Mouse (Mus musculus) gastrocnemius, adult 2 months (tissue): ENCODE data around the gene Lrrk1. TPM values are rescaled to one million over a fixed set of nuclear protein-coding genes. Genes with fewer than 3 reads are reported as not detected.

Source experiments
- DNase-seq: peaks from one replicate; pipeline ENCODE4 v3.0.0; 2022
- H3K27ac ChIP-seq: fragments of 200-600 bp; 2 replicates; pipeline ENCODE4 v1.8.1; 2022; ENCODE audit warnings: mild to moderate bottlenecking
- H3K4me3 ChIP-seq: fragments of 200-600 bp; 2 replicates; pipeline ENCODE4 v1.8.1; 2022; ENCODE audit warnings: mild to moderate bottlenecking, moderate library complexity
- CTCF ChIP-seq: fragments of 200-600 bp; IDR thresholded peaks from 2 replicates; pipeline ENCODE4 v1.8.1; 2022; ENCODE audit warnings: antibody characterized with exemption, mild to moderate bottlenecking, moderate library complexity
- intact Hi-C: fragments of 180-260 bp; cut with DNase I; formaldehyde crosslinking; loops from one replicate; pipeline ENCODE4 v1.15.1; 2025
- total RNA-seq, 2 experiments: library from RNA; stranded (reverse); gene quantifications; 2 replicates each; pipeline ENCODE4 v1.2.3; 2021

Lrrk1 gene
- total RNA-seq, 2 experiments from 2014 or later: 3.0 to 6.4 TPM

DNA sequence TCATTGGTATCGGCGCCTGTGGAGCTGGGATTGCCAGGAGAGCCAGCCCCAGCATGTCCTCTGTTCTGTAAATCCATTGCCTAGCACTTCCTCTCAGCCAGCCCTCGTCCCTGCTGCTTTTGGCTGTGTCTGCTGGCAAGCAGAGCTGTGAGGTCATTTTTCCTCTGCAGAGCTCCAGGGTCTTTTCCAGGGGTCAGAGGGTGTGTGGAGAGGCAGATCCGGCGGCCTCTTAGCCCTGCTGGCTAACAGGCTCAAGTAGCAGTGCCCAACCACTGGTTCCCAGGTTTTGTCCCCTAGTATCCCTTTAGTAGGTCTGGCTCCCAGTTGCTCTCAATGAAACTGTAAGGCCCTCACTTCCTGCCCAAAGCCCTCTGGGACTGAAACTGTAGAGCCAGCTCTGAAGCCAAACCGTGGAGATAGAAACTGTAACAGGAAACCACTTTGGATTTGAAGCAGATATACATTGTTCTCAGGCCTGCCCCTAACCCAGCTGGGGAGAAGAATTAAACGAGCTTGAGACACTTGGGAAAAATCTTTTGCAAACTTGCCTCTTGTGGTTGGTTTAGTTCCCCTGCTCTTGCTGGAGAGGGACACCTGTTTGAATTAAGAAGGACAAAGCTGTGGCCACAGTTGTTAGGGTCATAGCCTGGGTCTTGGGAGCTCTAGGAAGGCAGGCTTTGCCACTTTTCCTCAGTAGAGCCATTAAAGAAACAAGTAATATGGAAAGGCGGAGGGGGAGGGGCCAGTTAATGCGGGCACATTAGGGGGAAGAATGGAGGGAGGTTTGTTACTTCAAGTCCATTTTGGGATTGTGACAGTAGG lies 169.7 kb downstream of the Lrrk1 start:
- H3K4me3 ChIP-seq: no peak overlapping the region
- no peak for TF ChIP-seq CTCF
- peak; percentile 71 for DNase-seq
- intact Hi-C loops: no loop called here
- H3K27ac ChIP-seq: peak overlapping the region; percentile 44

DNA sequence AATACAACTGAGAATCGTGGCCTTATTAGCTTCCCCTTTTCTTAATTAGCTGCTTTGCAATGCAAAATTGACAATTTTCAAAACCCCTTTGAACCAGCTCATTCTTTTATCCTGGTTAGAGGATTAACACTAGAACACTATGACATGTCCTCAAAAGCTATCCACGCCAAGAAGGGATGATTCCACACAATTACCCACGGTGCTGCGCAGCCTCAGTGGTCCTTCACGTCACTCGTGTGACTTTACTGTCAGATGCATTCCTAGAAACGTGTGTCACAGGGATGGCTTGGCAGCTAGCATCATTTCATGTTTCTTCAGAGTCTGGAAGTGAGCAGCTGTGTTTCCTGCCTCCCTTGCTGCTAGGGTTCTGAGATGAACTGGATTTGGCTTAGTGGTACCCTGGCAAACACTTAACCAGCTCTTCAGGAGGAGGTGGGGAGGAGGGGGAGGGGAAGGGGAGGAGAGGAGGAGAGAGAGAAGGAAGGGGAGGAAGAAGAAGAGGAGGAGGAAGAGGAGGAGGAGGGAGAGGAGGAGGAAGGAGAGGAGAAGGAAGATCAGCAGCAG lies 170.5 kb downstream of the Lrrk1 start:
- peak overlapping the region; percentile 5; the same call in 1 of the 2 replicates for H3K27ac ChIP-seq
- TF ChIP-seq CTCF: no peak

DNA sequence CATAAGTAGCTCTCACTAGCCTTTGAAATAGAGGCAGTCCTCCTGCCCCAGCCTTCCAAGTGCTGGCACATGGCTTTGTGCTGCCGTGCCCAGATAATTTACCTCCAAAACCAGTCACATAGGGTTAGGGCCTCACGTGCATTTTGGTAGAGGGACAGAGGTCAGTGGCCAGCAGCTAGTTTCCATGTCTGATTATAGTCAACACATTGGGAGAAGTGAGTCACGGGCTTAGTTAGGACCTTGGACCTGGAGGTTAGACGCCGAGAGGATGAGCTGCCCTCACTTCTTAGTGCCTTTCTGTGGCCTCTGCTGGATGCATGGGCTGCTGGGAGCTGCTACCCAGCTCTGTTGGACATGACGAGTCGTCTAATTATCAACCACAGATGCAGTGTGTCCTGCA lies 171.1 kb downstream of the Lrrk1 start:
- no peak overlapping the region for H3K27ac ChIP-seq
- intact Hi-C loops: no loop called here
- no peak overlapping the region for H3K4me3 ChIP-seq
- TF ChIP-seq CTCF: no peak
- DNase-seq: no peak

More for the DNA sequence above, 170.5 kb downstream of the Lrrk1 start:
- no peak for DNase-seq
- intact Hi-C loops: no loop called here
- H3K4me3 ChIP-seq: no peak overlapping the region

DNA sequence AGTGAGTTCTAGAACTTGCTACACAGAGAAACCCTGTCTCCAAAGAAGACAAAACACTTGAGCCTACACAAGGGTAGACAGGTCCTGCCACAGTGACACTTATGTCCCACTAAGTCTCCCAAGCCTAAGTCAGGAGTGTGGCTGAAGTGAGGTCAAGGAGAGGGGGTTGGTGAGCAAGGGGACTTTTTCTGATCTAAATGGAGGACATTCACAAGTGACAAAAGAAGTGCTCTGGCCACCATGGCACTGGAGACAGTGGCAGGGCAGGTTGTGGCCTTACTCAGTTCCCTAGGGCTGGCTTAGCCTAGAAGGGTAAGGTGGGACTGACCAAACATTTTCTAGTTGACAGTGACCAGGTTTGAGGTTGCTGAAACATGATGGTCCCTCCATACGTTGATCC lies 172.2 kb downstream of the Lrrk1 start:
- Histone ChIP-seq H3K4me3 (no peak overlapping the region), H3K27ac (no peak overlapping the region)
- no peak for DNase-seq
- TF ChIP-seq CTCF: no peak
- intact Hi-C loops: no loop called here

DNA sequence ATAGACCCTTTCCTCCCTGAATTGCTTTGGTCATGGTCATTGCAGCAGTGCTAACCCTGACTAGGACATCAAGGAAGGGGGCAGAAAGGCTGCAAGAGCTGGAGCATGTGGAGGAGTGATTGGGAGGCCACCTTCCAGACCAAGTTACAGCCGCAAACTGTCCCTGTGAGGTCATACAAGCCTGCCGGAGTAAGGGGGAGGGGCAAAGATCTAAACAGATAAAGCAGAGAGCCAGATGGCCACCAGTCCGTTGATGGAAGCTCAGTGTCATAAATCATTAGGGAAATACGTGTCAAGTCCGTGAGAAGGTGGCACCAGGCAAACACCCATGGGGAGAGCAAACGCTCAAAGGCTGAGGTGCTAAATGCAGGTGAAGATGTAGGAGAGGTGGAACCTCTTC lies 173.7 kb downstream of the Lrrk1 start:
- no peak for TF ChIP-seq CTCF
- intact Hi-C loops: no loop called here
- DNase-seq: no peak
- Histone ChIP-seq H3K27ac (no peak overlapping the region), H3K4me3 (no peak overlapping the region)

DNA sequence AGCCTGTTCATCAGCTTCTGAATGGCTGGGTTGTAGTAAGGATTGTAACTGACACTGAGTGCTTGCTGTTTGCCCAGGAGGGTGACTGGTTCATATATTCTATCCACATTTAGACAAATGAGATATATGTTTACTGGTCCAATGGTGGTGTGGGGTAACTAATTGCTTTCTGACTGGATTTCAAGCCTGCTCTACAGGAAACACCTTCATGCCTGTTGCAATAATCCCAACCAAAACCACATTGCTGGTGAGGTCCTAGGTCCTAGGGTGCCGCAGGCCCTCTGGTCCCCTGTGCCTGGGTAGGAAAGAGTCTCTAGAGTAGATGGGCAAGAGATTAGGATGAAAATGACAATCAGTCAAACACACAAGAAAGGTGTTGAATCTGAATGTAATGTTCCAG lies 175.3 kb downstream of the Lrrk1 start:
- intact Hi-C loops: no loop called here
- no peak overlapping the region for H3K27ac ChIP-seq
- no peak for DNase-seq
- TF ChIP-seq CTCF: no peak
- no peak overlapping the region for H3K4me3 ChIP-seq

DNA sequence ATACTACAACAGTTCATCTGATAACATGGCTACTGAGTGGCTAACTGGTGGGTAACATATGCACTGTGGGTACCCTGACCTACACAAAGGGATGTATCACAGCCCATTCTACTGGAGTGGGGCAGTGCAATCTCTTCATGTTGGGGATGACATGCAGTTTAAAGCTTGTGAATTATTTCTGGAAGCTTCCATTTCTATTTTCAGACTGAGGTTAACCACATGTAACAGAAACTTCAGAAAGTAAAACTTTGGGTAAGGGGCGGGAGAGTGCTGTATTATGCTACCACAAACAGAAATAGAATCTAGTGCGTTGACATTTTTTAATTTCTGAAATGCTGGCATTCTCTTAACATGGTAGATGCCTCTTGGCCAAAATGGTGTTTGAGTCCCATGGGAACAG lies 178.2 kb downstream of the Lrrk1 start:
- TF ChIP-seq CTCF: no peak
- Histone ChIP-seq H3K27ac (no peak overlapping the region), H3K4me3 (no peak overlapping the region)
- no peak for DNase-seq
- intact Hi-C loops: no loop called here

DNA sequence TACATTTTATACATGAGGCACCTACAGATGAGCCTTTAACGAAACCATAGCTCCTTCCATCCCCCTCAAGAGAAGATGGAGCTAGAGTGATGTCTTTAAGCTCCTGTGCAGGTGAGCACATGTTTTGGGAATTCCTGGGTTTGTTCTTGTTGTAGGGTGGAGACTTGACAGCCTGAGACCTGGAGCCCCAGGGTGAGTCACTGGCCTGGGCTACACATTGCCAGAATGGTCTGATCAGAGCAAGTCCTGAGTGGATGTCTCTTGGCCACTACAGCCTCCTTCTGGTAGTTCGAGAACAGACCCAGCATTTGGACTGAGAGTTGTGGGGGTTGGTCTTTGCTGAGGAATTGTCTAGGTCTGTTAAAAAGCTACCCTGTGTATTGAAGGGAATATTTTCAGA lies 186.5 kb downstream of the Lrrk1 start:
- TF ChIP-seq CTCF: no peak
- intact Hi-C loops: no loop called here
- H3K4me3 ChIP-seq: no peak overlapping the region
- no peak overlapping the region for H3K27ac ChIP-seq
- no peak for DNase-seq

DNA sequence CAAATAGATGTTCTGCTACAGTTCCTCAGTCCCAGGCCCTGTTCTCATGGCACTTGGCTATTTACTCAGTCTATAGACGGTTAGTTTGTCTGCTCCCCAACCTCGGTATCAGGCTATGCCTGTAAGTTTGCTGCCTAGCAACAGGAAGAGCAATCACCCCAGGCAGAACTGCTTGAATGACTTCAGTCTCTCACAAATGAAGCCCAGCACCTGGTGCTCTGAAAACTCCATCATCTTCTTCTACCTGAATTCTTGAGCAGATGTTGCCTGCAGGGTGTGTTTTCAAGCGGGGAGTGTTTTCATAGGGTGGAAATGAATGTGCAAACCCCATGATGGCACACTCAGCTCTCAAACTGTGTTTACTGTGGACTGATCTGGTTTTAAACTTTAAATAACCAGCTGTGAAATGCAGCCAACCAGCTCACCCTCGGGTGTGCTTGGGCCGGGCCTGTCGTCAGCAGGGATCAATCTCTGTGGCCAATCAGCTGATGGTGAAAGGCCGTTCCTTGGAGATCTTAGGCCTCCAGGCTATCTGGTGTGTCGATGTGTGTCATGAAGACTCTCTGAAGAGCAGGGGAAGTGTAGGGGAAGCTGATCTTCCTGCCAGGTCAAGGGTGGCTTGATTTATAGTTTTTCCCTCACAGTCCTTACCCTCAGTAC lies 187.2 kb downstream of the Lrrk1 start:
- Histone ChIP-seq H3K27ac (no peak overlapping the region), H3K4me3 (no peak overlapping the region)
- DNase-seq: no peak
- intact Hi-C loops: no loop called here
- no peak for TF ChIP-seq CTCF

DNA sequence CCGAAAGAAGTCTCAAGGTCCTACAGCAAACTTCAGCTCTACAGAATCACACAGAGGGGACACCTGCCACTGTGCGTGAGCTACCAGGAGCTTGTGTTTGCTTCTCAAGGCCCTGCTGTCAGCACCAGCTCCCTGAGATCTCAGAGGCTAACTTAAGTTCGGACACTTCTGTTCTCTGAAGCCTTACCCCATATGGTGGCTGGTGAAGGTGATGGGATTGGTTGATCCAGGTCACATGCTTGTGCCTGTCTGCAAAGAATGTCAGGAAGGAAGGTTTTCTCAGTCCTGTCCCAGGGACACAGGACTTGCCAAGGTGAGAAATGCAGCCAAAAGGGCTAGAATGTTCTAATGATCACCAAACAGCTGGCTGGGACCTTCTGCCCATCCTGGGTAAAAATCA lies 187.8 kb downstream of the Lrrk1 start:
- no peak overlapping the region for H3K4me3 ChIP-seq
- intact Hi-C loops: no loop called here
- no peak for TF ChIP-seq CTCF
- DNase-seq: no peak
- H3K27ac ChIP-seq: no peak overlapping the region

DNA sequence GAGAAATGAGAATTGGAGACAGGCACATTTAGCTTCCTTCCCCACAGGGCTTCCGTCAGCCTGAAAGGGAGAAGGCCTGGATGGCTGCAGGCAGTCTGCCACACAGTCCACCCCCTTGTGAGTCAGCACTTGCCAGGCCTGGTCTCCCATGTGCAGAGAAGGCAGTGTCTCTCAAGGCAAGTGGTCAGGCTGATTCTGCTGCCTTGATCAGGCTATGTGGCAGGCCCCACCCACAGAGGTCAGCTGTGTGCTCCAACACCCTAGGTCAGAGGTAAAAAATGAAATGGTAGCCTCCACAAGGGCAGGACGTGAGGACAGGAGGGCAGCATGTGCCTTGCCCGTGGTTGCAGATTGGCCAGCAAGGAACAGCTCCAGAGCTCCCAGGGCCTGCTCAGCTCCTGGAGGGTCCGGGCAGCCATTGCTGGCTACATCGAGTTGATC lies 188.7 kb downstream of the Lrrk1 start:
- intact Hi-C loops: no loop called here
- peak; percentile 74 for DNase-seq
- Histone ChIP-seq H3K27ac (peak overlapping the region; percentile 51), H3K4me3 (no peak overlapping the region)
- no peak for TF ChIP-seq CTCF

DNA sequence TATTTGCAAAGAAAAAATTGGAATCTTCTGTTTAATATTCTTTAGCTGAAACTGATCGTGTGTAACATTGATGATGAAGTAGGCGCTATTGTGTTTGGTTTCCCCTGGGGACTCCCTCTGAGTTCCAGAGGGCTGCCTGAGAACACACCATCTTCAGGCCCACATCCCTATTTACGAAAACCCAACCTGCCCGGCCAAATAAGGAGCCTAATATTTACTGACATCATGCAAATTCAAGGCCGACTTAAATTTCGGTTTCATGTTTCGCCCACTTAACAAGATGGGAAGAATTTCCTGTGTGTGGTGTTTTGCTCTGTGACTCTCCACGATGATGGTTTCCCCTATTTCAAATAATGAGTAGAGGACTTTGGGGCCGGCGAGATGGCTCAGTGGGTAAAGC lies 189.7 kb downstream of the Lrrk1 start:
- Histone ChIP-seq H3K27ac (no peak overlapping the region), H3K4me3 (no peak overlapping the region)
- no peak for DNase-seq
- TF ChIP-seq CTCF: no peak
- intact Hi-C loops: no loop called here
